Mouse (Mus musculus): ENCODE results near the gene Dmrt2.

GRCm38 (mm10) chr19:25673224-25674055, 1.2 kb downstream of the Dmrt2 start:
- TF ChIP-seq CTCF (IDR thresholded peaks at IDR 0.05; ENCODE audit: borderline replicate concordance, extremely low read depth, insufficient read depth, insufficient read length) (0 out of 2 replicates have a peak, but pooled peaks have one; percentile 2), POLR2A (IDR thresholded peaks at IDR 0.05; ENCODE audit: borderline replicate concordance, extremely low read depth, insufficient read depth, insufficient read length, poor library complexity, severe bottlenecking) (no peak)

All from brain, embryonic 14.5 days (tissue).